Mouse (Mus musculus) ES-Bruce4 (cell line): ENCODE data around the gene Bak1. TPM values are rescaled to one million over a fixed set of nuclear protein-coding genes. Genes with fewer than 3 reads are reported as not detected.

Experiments
- H3K27ac ChIP-seq: 2 replicates; pipeline ENCODE4 v1.5.1; 2012; ENCODE audit warnings: low read length, inconsistent platforms; ENCODE audit not compliant: insufficient read depth
- H3K27me3 ChIP-seq: 2 replicates; pipeline ENCODE4 v1.6.1; 2012; ENCODE audit warnings: mild to moderate bottlenecking, low read length, inconsistent platforms; ENCODE audit not compliant: control insufficient read depth, poor library complexity, insufficient read depth, severe bottlenecking
- H3K36me3 ChIP-seq: 2 replicates; pipeline ENCODE4 v1.6.1; 2012; ENCODE audit warnings: inconsistent platforms, mild to moderate bottlenecking, low read length, moderate library complexity; ENCODE audit not compliant: control insufficient read depth, poor library complexity, insufficient read depth, severe bottlenecking
- H3K4me1 ChIP-seq: one replicate; pipeline ENCODE4 v1.8.1; 2011; ENCODE audit warnings: low read length; ENCODE audit not compliant: control insufficient read depth, insufficient read depth
- H3K4me3 ChIP-seq: 2 replicates; pipeline ENCODE4 v1.5.1; 2011; ENCODE audit warnings: low read depth, mild to moderate bottlenecking, low read length
- H3K9ac ChIP-seq: 2 replicates; pipeline ENCODE4 v1.6.1; 2012; ENCODE audit warnings: low read depth, mild to moderate bottlenecking, inconsistent platforms; ENCODE audit not compliant: poor library complexity, severe bottlenecking
- H3K9me3 ChIP-seq: replicated peaks from 2 replicates; pipeline ENCODE4 v1.6.1; 2012; ENCODE audit warnings: mild to moderate bottlenecking, low read length, inconsistent platforms; ENCODE audit not compliant: control insufficient read depth, poor library complexity, insufficient read depth, severe bottlenecking
- CTCF ChIP-seq: IDR thresholded peaks from one replicate; pipeline ENCODE4 v1.8.1; 2011; ENCODE audit warnings: low read depth, low read length
- EP300 ChIP-seq: IDR thresholded peaks from 2 replicates; pipeline ENCODE4 v1.6.1; 2011; ENCODE audit warnings: low read depth, low read length; ENCODE audit not compliant: insufficient read depth
- POLR2A ChIP-seq: IDR thresholded peaks from one replicate; pipeline ENCODE4 v1.8.1; 2011; ENCODE audit warnings: low read length; ENCODE audit not compliant: insufficient read depth
- polyA plus RNA-seq: library from polyadenylated mRNA; stranded (reverse); fragments of >200 nt; gene quantifications from 2 replicates; pipeline ENCODE4 v1.2.4, GENCODE M21; 2011; ENCODE audit warnings: low read depth; ENCODE audit not compliant: missing spikeins, insufficient read depth, insufficient read length

Gene Bak1
- polyA plus RNA-seq, 1 experiment = 66.6 TPM

DNA sequence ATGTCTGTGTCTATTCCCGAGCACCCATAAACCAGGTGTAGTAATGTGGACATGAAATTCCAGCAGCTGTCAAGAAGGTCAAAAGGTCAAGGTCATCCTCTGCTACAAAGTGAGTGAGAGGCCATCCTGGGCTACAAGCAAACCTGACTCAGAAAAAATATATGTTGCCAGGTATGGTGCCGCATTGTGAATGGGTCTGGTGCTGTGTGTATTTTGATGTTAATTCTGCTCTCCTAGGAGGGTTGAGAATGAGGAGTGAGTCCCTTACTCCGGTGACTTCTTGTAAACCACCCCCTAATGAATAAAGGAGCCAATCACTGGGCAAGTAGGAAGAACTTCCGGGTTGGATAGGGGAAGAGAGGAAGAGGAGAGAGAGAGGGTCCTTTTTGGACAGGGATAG, 31.1 kb downstream of the Bak1 start:
- H3K9me3 ChIP-seq = no peaks in the 10 kb centered on the region
- H3K4me1 ChIP-seq = peaks cover 2% of the 10 kb centered on the region
- H3K4me3 ChIP-seq = no peak overlapping the region
- H3K27ac ChIP-seq = no peak overlapping the region
- TF ChIP-seq CTCF (no peak), EP300 (no peak), POLR2A (no peak)
- no peaks in the 10 kb centered on the region for H3K36me3 ChIP-seq
- H3K27me3 ChIP-seq = no peaks in the 10 kb centered on the region
- H3K9ac ChIP-seq = no peak overlapping the region

GRCm38 (mm10) chr17:26995562-26995961, 33.2 kb downstream of the Bak1 start:
- H3K9ac ChIP-seq = no peak overlapping the region
- H3K36me3 ChIP-seq = no peaks in the 10 kb centered on the region
- H3K4me3 ChIP-seq = no peak overlapping the region
- TF ChIP-seq EP300 (no peak), CTCF (no peak), POLR2A (no peak)
- no peaks in the 10 kb centered on the region for H3K9me3 ChIP-seq
- H3K27ac ChIP-seq = no peak overlapping the region
- H3K27me3 ChIP-seq = no peaks in the 10 kb centered on the region
- peaks cover 2% of the 10 kb centered on the region for H3K4me1 ChIP-seq

GRCm38 (mm10) chr17:26995006-26995405, 33.8 kb downstream of the Bak1 start:
- Histone ChIP-seq H3K9ac (no peak overlapping the region), H3K27ac (no peak overlapping the region), H3K27me3 (no peaks in the 10 kb centered on the region), H3K36me3 (no peaks in the 10 kb centered on the region), H3K4me3 (0 out of 2 replicates have a peak overlapping the region, but pooled peaks have one; percentile 11), H3K9me3 (no peaks in the 10 kb centered on the region), H3K4me1 (peaks cover 2% of the 10 kb centered on the region)
- TF ChIP-seq EP300 (no peak), POLR2A (no peak), CTCF (no peak)

GRCm38 (mm10) chr17:26994410-26994809, 34.4 kb downstream of the Bak1 start:
- TF ChIP-seq POLR2A = no peak
- no peak for TF ChIP-seq CTCF
- no peak for TF ChIP-seq EP300
- Histone ChIP-seq H3K27ac (no peak overlapping the region), H3K9ac (no peak overlapping the region), H3K27me3 (no peaks in the 10 kb centered on the region), H3K9me3 (no peaks in the 10 kb centered on the region), H3K4me1 (peaks cover 2% of the 10 kb centered on the region), H3K4me3 (peak overlapping the region; percentile 31), H3K36me3 (no peaks in the 10 kb centered on the region)

GRCm38 (mm10) chr17:26990521-26990920, 38.3 kb downstream of the Bak1 start:
- Histone ChIP-seq H3K27ac (no peak overlapping the region), H3K9me3 (no peaks in the 10 kb centered on the region), H3K4me1 (peaks cover 2% of the 10 kb centered on the region), H3K36me3 (no peaks in the 10 kb centered on the region), H3K27me3 (no peaks in the 10 kb centered on the region), H3K9ac (no peak overlapping the region), H3K4me3 (no peak overlapping the region)
- no peak for TF ChIP-seq EP300
- TF ChIP-seq POLR2A = no peak
- no peak for TF ChIP-seq CTCF

DNA sequence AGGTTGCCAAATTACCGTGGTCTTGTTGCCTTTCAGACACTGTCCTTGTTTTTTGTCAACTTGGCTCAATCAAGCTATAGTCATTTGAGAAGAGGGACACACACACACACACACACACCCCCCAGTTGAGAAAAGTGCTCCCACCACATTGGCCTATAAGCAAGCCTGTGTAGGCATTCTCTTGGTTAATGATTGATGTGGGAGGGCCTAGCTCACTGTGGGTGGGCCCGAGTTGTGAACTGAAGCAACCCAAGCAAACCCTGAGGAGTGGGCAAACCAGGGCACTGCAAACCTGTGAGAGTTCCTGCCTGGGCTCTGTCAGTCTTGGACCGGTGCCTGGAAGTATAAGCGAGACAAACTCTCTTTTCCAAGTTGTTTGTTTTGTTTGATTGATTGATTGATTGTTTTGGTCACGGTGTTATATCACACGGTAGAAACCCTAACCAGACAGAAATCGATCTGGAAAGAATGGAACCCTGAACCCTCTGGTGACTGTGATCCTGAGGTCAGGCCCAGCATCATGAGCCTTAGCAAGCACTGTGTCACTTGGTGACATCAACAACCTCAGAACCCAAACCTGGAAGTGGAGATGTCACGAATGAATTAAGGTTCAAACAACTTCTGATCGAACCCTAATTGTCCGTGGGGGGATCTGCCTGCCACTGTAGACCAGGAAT, 43.2 kb downstream of the Bak1 start:
- Histone ChIP-seq H3K27ac (no peak overlapping the region), H3K4me1 (no peaks in the 10 kb centered on the region), H3K36me3 (no peaks in the 10 kb centered on the region), H3K4me3 (no peak overlapping the region), H3K9ac (no peak overlapping the region), H3K9me3 (no peaks in the 10 kb centered on the region), H3K27me3 (no peaks in the 10 kb centered on the region)
- TF ChIP-seq CTCF (no peak), EP300 (no peak), POLR2A (no peak)
